Mouse (Mus musculus) forelimb bud, embryonic 11.5 days (tissue): Measurements from ENCODE around the gene Pgc.

Source experiments
- DNase-seq: peaks from one replicate; pipeline ENCODE4 v3.0.0-alpha.2; 2012; ENCODE audit warnings: low read depth, low spot score

Gene Pgc

DNA sequence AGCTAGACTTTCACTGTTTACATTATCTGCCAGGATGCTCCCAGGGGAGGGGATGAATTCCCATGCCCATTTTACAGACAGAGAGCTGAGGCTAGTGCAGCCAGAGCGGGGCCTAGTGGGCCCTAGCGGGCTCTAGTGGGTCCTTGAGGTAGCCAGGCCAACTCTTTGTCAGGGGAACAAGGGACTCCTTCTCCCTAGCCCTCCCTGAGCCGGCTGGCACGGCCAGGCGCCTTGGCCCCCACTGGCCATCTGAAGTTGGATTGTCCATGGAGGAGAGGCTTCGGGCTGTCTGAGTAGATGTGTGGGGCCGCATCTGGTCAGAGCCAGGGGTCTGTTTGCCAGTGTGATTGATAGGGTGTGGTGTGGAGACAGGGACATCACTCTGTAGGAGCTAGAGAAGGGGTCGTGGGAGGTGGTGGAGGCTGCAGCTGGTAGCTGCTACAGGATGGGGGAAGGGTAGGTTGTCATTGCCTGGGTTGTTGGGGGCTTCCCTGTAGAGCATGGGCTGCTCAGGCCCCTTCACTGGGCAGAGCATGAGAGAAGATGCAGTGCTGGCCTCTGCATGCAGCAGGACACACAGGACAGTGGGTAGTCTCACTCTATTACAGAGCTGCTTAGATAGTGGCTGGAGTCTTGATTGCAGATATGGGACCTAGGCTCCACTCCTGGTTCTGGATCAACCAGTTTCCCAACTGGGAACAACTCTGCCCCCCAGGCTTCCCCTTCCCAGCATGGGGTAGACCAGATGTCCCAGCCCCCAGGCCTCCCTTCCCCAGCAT is 57.0 kb downstream of the Pgc start:
- no peak for DNase-seq
